Mouse (Mus musculus): ENCODE results near the gene Acat1. TPM values are rescaled to one million over a fixed set of nuclear protein-coding genes. Genes with fewer than 3 reads are reported as not detected.

Acat1 gene
- total RNA-seq (2022): 10 to 100 TPM; 55.4 to 60.7 (median 56.5) TPM

- peak; percentile 90 for DNase-seq (ENCODE audit: low spot score in 2 of 2)
Measured at GRCm38 (mm10) chr9:53609968-53610781, at the start of gene Acat1. Gene Acat1, minus strand, starts transcription at chr9:53610382.

- no peak for DNase-seq (ENCODE audit: low spot score in 2 of 2)
Measured at GRCm38 (mm10) chr9:53634796-53635195, 24.6 kb upstream of the Acat1 start.

- no peak for DNase-seq (ENCODE audit: low spot score in 2 of 2)
Measured at GRCm38 (mm10) chr9:53615246-53615645, 5.1 kb upstream of the Acat1 start.

GRCm38 (mm10) chr9:53614286-53614685 lies 4.1 kb upstream of the Acat1 start:
- DNase-seq (ENCODE audit: low spot score in 2 of 2): no peak

- DNase-seq (ENCODE audit: low spot score in 2 of 2): no peak
Measured at GRCm38 (mm10) chr9:53609306-53609967, 745 bp downstream of the Acat1 start.

- DNase-seq (ENCODE audit: low spot score in 2 of 2): no peak
Measured at GRCm38 (mm10) chr9:53607816-53608215, 2.4 kb downstream of the Acat1 start.

- DNase-seq (ENCODE audit: low spot score in 2 of 2): no peak
Measured at GRCm38 (mm10) chr9:53607192-53607591, 3.0 kb downstream of the Acat1 start.

- DNase-seq (ENCODE audit: low spot score in 2 of 2): no peak
Measured at GRCm38 (mm10) chr9:53604954-53605353, 5.2 kb downstream of the Acat1 start.

- no peak for DNase-seq (ENCODE audit: low spot score in 2 of 2)
Measured at GRCm38 (mm10) chr9:53603849-53604248, 6.3 kb downstream of the Acat1 start.

GRCm38 (mm10) chr9:53603384-53603783 lies 6.8 kb downstream of the Acat1 start:
- DNase-seq (ENCODE audit: low spot score in 2 of 2): no peak

- no peak for DNase-seq (ENCODE audit: low spot score in 2 of 2)
Measured at GRCm38 (mm10) chr9:53601541-53601940, 8.6 kb downstream of the Acat1 start.

- DNase-seq (ENCODE audit: low spot score in 2 of 2): no peak
Measured at GRCm38 (mm10) chr9:53598631-53599030, 11.6 kb downstream of the Acat1 start.

GRCm38 (mm10) chr9:53596971-53597600 lies 13.1 kb downstream of the Acat1 start:
- DNase-seq (ENCODE audit: low spot score in 2 of 2): no peak

- DNase-seq (ENCODE audit: low spot score in 2 of 2): peak in 1 of 2 experiments; percentile 31
Measured at GRCm38 (mm10) chr9:53594764-53595163, 15.4 kb downstream of the Acat1 start.

GRCm38 (mm10) chr9:53581870-53582269 lies 28.3 kb downstream of the Acat1 start:
- DNase-seq (ENCODE audit: low spot score in 2 of 2): no peak

- DNase-seq (ENCODE audit: low spot score in 2 of 2): no peak
Measured at GRCm38 (mm10) chr9:53575721-53576120, 34.5 kb downstream of the Acat1 start.

GRCm38 (mm10) chr9:53572516-53573307 lies 37.5 kb downstream of the Acat1 start:
- no peak for DNase-seq (ENCODE audit: low spot score in 2 of 2)

- DNase-seq (ENCODE audit: low spot score in 2 of 2): peak in 1 of 2 experiments; percentile 11
Measured at GRCm38 (mm10) chr9:53570662-53571061, 39.5 kb downstream of the Acat1 start.

GRCm38 (mm10) chr9:53537336-53537965 lies 72.7 kb downstream of the Acat1 start:
- peak in 1 of 2 experiments; percentile 11 for DNase-seq (ENCODE audit: low spot score in 2 of 2)

GRCm38 (mm10) chr9:53536558-53537320 lies 73.4 kb downstream of the Acat1 start, which contains the start of the genes Atm and Npat:
Gene Atm, minus strand, starts transcription at chr9:53536740.
Gene Npat, plus strand, starts transcription at chr9:53537047.
- peak; percentile 99 for DNase-seq (ENCODE audit: low spot score in 2 of 2)

Measured in left cerebral cortex, adult 8-10 months (tissue).